28 mouse cellular contexts compared by ENCODE assay signal in genomic region chr13:73494528-73494927, GRCm38 (mm10). TPM values are rescaled to one million over a fixed set of nuclear protein-coding genes. Genes with fewer than 3 reads are reported as not detected.
DNase-seq lines count a peak whose midpoint lies in the region; ATAC-seq and TF ChIP-seq lines count a peak whose summit lies in the region.
"Had no signal": no experiment of that assay in that cellular context is flagged by ENCODE, and none has a peak within 500 bp of the region (broad histone marks: within the 10 kb centered on the region; RNA-seq: fewer than 3 reads in every experiment).

No protein-coding gene starts in this region.

- peaks cover 64% of the 10 kb centered on the region for H3K36me3 ChIP-seq in liver, embryonic 11.5 days (ENCODE audit: control insufficient read depth, insufficient read depth, low read length)
- peaks cover 91% of the 10 kb centered on the region for H3K36me3 ChIP-seq in liver, postnatal 0 days (replicated peaks; ENCODE audit: insufficient read depth, low read length)
- H3K36me3 ChIP-seq in liver, embryonic 15.5 days (replicated peaks): peaks cover 100% of the 10 kb centered on the region
- H3K36me3 ChIP-seq: G1E had no signal

- TF ChIP-seq EP300 in liver, postnatal 0 days (IDR thresholded peaks at IDR 0.05; ENCODE audit: low read depth): no peak

- no peaks in the 10 kb centered on the region for H3K27me3 ChIP-seq in liver, embryonic 11.5 days (replicated peaks; ENCODE audit: control insufficient read depth, insufficient read depth, low read length)
- H3K27me3 ChIP-seq in liver, postnatal 0 days (ENCODE audit: insufficient read depth, low read length): no peaks in the 10 kb centered on the region
- no peaks in the 10 kb centered on the region for H3K27me3 ChIP-seq in liver, embryonic 15.5 days
- H3K27me3 ChIP-seq: embryonic facial prominence, embryonic 13.5 days; forebrain, embryonic 12.5 days; forebrain, embryonic 15.5 days; hindbrain, embryonic 12.5 days; hindbrain, embryonic 15.5 days; Patski had no signal

- H3K9ac ChIP-seq in liver, embryonic 11.5 days (ENCODE audit: low read depth, low read length): 0 out of 2 replicates have a peak overlapping the region, but pooled peaks have one; percentile 6
- H3K9ac ChIP-seq in liver, postnatal 0 days (replicated peaks): no peak overlapping the region
- H3K9ac ChIP-seq in liver, embryonic 15.5 days: no peak overlapping the region
- H3K9ac ChIP-seq: embryonic facial prominence, embryonic 13.5 days; forebrain, embryonic 12.5 days; forebrain, embryonic 15.5 days; hindbrain, embryonic 12.5 days; hindbrain, embryonic 15.5 days had no signal

- H3K27ac ChIP-seq in liver, embryonic 11.5 days (ENCODE audit: low read depth, low read length): peak overlapping the region; percentile 49; the same call in 1 of the 2 replicates
- no peak overlapping the region for H3K27ac ChIP-seq in liver, postnatal 0 days (ENCODE audit: low read depth)
- H3K27ac ChIP-seq in liver, embryonic 15.5 days (replicated peaks): peak overlapping the region; percentile 66
- H3K27ac ChIP-seq: embryonic facial prominence, embryonic 10.5 days; embryonic facial prominence, embryonic 13.5 days; forebrain, embryonic 12.5 days; forebrain, embryonic 15.5 days; heart, adult 2 months; hindbrain, embryonic 12.5 days; hindbrain, embryonic 15.5 days had no signal

- ATAC-seq in liver, embryonic 11.5 days (replicated peaks; ENCODE audit: low FRiP score): peak; percentile 55
- ATAC-seq in liver, postnatal 0 days: no peak
- ATAC-seq in liver, embryonic 15.5 days (ENCODE audit: insufficient read depth): peak; percentile 29
- ATAC-seq: activated CD4-positive, CD25-positive, alpha-beta regulatory T cell, adult 4 months; forebrain, embryonic 15.5 days; Patski had no signal

- TF ChIP-seq CTCF in liver, postnatal 0 days (IDR thresholded peaks at IDR 0.05; ENCODE audit: low read depth): no peak

- 73% methylated on average over 9 of the region's 9 CpGs for WGBS in liver, embryonic 11.5 days
- 80% methylated on average over 9 of the region's 9 CpGs for WGBS in liver, postnatal 0 days (ENCODE audit: insufficient replicate concordance)
- 55% methylated on average over 9 of the region's 9 CpGs for WGBS in liver, embryonic 15.5 days (ENCODE audit: insufficient replicate concordance)

- H3K4me2 ChIP-seq in liver, embryonic 11.5 days: no peak overlapping the region
- H3K4me2 ChIP-seq in liver, postnatal 0 days (ENCODE audit: low read depth, low read length): no peak overlapping the region
- H3K4me2 ChIP-seq in liver, embryonic 15.5 days: no peak overlapping the region
- H3K4me2 ChIP-seq: embryonic facial prominence, embryonic 13.5 days; forebrain, embryonic 12.5 days; forebrain, embryonic 15.5 days; heart, embryonic 11.5 days; hindbrain, embryonic 12.5 days; hindbrain, embryonic 15.5 days had no signal

- DNase-seq in liver, embryonic 11.5 days (ENCODE audit: low spot score): no peak
- no peak for DNase-seq in liver, postnatal 0 days
- DNase-seq in ZHBTc4 (ENCODE audit: low read depth, low spot score): peak; percentile 59
- DNase-seq in heart, adult 9 months (ENCODE audit: low spot score in 2 of 2): no peak
- DNase-seq in left cerebral cortex, adult 9 months (ENCODE audit: low spot score in 2 of 2): no peak
- DNase-seq: adrenal gland, adult 8-10 months; adrenal gland, postnatal 25 days; cerebellum, adult 11-12 months; cerebellum, adult 8-10 months; cerebellum, postnatal 10 days; cerebellum, postnatal 36 days; embryo, embryonic 11 days; gastrocnemius, postnatal 25 days; heart, adult 2 months had no signal

- no peaks in the 10 kb centered on the region for H3K9me3 ChIP-seq in liver, embryonic 11.5 days (ENCODE audit: control insufficient read depth, low read length)
- no peaks in the 10 kb centered on the region for H3K9me3 ChIP-seq in liver, postnatal 0 days (ENCODE audit: low read length)
- no peaks in the 10 kb centered on the region for H3K9me3 ChIP-seq in liver, embryonic 15.5 days (replicated peaks)
- H3K9me3 ChIP-seq: embryonic facial prominence, embryonic 10.5 days; embryonic facial prominence, embryonic 13.5 days; forebrain, embryonic 12.5 days; forebrain, embryonic 15.5 days; hindbrain, embryonic 12.5 days; hindbrain, embryonic 15.5 days had no signal

- no peak overlapping the region for H3K4me3 ChIP-seq in liver, embryonic 11.5 days (ENCODE audit: low read depth, low read length)
- H3K4me3 ChIP-seq in liver, postnatal 0 days (ENCODE audit: low read depth, low read length): no peak overlapping the region
- H3K4me3 ChIP-seq in liver, embryonic 15.5 days (replicated peaks): no peak overlapping the region
- H3K4me3 ChIP-seq: embryonic facial prominence, embryonic 10.5 days; embryonic facial prominence, embryonic 13.5 days; erythroblast, embryonic 14.5 days; forebrain, embryonic 12.5 days; forebrain, embryonic 15.5 days; heart, adult 2 months; hindbrain, embryonic 12.5 days; hindbrain, embryonic 15.5 days had no signal

- peaks cover 51% of the 10 kb centered on the region for H3K4me1 ChIP-seq in liver, embryonic 11.5 days (replicated peaks; ENCODE audit: control insufficient read depth, insufficient read depth, low read length)
- peaks cover 18% of the 10 kb centered on the region; the same call in 1 of the 2 replicates for H3K4me1 ChIP-seq in liver, postnatal 0 days (ENCODE audit: insufficient read depth)
- H3K4me1 ChIP-seq in liver, embryonic 15.5 days (replicated peaks): peaks cover 97% of the 10 kb centered on the region
- H3K4me1 ChIP-seq: embryonic facial prominence, embryonic 10.5 days; embryonic facial prominence, embryonic 13.5 days; forebrain, embryonic 12.5 days; forebrain, embryonic 15.5 days; hindbrain, embryonic 12.5 days; hindbrain, embryonic 15.5 days had no signal

RNA-seq across cellular contexts. Expression of gene Lpcat1, which starts 27.5 kb away (rescaled TPM):
- polyA plus RNA-seq in liver, embryonic 11.5 days (2014; fragmentation: Nextera tagmentation; extraction: Ambion mirVana): 81.9 and 84.0 TPM in 2 replicates
- 31.0 and 32.4 TPM in 2 replicates for polyA plus RNA-seq in liver, postnatal 0 days (2015; fragmentation: Nextera tagmentation; extraction: Ambion mirVana)
- polyA plus RNA-seq in liver, embryonic 15.5 days (2015; fragmentation: Nextera tagmentation; extraction: Ambion mirVana): 73.8 and 78.2 TPM in 2 replicates
- polyA plus RNA-seq: G1E had no signal

RNA-seq across cellular contexts. Expression of gene Slc6a3, which starts 42.0 kb away (rescaled TPM):
- 0.70 and 1.2 TPM in 2 replicates for polyA plus RNA-seq in liver, embryonic 11.5 days (2014; fragmentation: Nextera tagmentation; extraction: Ambion mirVana)
- polyA plus RNA-seq in liver, postnatal 0 days (2015; fragmentation: Nextera tagmentation; extraction: Ambion mirVana): 0.22 and 0.34 TPM in 2 replicates
- 0.70 and 0.75 TPM in 2 replicates for polyA plus RNA-seq in liver, embryonic 15.5 days (2015; fragmentation: Nextera tagmentation; extraction: Ambion mirVana)
- polyA plus RNA-seq: activated CD4-positive, CD25-positive, alpha-beta regulatory T cell, adult 4 months; embryonic facial prominence, embryonic 10.5 days; erythroblast, embryonic 14.5 days; G1E; gonadal fat pad, adult 2 months; heart, adult 2 months; heart, embryonic 11.5 days; heart, postnatal 0 days; Patski had no signal
